Mouse (Mus musculus) hindlimb bud, embryonic 11.5 days (tissue): ENCODE data around the gene Chst11.

Source experiments
- DNase-seq: peaks from one replicate; pipeline ENCODE4 v3.0.0-alpha.2; 2012; ENCODE audit warnings: low read depth, low spot score; ENCODE audit errors: extremely low spot score

The Chst11 gene

DNA sequence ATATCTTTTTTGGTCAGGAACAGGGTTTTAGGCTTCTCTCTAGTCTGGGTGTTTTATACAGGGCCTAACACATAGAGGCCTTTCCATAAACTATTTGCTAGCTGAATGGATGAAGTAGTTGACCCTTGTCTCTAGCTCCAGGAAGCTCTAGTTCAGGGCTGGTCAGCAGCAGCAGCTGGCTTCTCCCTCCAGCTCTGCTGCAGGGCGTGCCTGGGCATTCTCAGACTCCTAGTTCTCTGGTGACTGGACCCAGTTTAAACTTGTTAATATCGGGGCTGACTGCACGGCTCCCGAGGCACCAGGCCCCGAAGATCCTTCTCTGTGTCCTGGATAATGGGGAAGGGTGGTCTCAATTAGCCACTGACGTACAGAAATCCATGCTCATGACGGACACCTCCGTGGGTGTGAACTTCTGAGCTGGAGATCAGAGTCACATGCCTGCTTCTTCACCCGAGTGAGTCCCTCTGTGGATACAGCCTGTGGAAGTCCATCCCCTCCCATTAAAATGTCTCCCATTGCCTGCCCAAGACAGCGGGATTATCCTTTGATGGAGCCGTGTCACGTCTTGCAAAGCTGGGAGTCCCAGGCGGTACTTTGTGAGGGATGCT is 4.2 kb downstream of the Chst11 start:
- DNase-seq = no peak

DNA sequence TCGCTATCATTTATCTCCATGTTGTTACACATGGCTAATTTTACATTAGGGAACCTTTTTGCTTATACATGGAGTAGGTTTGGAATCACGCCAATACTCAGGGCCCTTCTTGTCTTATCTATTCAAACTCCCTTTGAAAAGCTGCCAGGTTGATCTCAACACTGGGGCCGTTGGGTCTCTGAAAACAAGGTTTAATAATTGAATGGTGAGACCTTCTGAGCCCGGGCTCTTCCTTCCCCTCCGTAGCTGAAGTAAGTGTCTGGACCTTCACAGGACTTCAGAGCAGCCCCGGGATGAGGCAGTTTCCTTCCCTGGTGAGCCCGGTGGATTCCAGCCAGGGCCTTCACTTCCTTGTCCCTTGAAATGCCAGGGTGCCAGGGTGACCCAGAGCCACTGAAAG is 5.6 kb downstream of the Chst11 start:
- DNase-seq = no peak

DNA sequence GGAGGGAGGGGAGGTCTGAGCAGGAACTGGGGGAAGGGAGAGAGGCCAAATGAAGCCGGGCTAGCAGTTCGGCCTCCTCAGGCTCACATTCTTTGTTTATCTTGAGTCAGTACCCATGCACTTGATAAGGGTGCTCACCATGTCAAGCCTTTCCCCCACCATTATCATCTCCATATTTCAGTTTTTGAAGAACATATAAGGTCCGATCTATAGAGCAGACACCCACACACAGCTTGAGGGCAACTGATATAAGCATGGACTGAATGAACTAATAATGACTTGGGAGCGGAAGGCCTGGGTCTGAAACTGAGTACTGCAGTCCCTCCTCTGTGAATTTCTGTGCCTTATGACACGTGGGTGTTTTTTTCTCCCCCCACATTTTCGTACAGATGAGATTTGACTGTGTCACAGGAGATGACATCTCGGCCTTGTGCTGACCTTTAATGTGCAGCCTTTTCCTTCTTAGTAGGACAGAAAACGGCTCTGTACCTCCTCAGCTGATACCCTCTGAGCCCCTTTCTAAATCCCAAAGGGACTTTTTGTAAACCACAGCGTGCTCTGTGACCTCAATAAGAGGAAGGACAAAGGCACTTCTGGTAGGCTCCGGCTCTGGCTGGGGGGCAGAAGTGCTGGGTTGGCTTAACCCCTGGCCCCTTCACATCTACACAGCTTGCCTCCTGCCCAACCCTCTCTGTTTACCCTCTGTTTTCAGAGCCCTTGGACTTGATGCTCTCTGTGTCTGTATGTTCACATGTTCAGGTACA is 6.6 kb downstream of the Chst11 start:
- DNase-seq = no peak

DNA sequence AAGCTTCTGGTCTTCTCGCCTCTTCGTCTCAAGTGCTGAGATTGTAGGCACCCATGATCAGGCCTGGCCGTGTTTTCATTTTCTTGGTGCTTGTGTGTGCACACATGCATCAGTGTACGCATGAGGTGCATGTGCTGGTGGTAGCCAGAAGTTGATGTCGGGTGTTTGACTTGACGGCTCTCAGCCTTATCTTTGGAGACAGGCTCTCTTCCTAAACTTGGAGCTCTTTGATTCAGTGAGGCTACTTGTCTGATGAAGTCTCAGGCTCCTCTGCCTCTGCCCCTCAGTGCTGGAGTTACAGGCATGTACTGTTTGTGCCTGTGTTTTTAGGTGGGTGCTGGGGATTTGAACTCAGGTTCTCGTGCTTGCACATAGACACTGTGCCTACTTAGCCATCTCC is 9.0 kb downstream of the Chst11 start:
- DNase-seq = no peak

DNA sequence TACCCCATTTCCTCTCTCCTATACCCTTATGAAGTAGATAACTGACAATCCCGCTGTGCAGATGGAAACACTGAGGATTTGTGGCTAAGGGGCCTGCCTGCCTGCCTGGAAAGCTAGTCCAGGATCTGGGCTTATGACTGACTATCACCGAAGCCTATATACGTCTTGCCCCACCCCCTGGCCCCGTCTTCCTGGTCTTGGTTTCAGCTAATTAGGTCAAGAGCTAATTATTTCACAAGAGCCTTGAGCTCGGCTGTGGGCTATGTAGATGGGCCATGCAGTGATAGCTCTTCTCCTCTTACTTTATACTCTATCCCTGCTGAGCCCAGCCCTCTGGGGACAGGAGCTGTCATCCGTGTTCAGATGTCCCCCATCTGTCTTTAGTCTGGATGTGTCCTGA is 12.2 kb downstream of the Chst11 start:
- no peak for DNase-seq

DNA sequence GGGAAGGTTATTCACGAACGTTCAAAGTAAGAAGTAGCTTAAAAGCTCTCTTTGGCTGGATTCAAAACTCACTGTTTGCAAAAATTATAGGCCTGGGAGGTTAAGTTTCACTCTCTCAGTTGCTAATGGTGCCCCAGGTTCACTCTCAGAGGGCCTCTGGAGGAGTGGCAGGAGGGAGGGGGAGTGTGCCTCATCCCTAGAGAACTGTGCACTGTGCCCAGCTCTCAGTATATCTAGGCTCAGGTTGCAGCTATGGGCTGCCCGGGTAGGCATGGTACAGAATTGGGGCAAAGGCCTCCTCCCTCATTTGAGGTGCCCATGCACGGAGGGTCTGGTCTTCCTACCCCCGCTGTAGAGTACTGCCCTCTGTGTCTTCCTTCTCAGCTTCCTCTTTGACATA is 14.9 kb downstream of the Chst11 start:
- no peak for DNase-seq

DNA sequence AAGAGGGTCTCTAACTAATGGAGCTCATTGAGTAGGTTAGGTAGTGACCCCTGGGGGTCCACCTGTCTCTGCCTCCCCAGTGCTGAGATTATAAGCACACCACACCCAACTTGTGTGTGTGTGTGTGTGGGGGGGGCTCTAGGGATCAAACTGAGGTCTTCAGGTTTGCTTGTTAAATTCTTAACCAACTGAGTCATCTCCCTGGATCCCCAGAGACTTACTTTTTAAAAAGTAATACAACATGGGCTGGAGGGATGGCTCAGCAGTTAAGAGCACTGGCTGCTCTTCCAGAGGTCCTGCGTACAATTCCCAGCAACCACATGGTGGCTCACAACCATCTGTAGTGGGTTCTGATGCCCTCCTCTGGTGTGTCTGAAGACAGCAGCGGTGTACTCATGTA is 15.4 kb downstream of the Chst11 start:
- DNase-seq = no peak

DNA sequence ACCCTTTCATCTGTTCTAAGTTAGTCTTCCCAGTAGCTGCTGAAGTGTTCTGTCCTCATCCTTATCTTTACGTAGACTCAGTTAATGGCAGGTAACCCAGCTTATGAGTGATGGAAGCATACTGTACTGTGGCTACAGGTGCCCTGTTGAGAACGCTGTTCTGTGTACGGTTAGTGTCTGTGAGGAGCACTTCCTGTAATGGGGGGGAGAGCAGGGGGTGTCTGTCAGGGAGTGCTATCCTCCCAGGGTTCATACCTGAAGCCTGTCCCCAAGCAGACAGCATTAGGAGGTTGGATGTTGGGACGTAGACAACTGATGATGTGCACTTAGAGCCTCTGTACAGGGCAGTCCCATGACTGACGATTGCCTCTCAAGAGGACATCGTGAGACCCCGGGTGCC is 18.6 kb downstream of the Chst11 start:
- no peak for DNase-seq

DNA sequence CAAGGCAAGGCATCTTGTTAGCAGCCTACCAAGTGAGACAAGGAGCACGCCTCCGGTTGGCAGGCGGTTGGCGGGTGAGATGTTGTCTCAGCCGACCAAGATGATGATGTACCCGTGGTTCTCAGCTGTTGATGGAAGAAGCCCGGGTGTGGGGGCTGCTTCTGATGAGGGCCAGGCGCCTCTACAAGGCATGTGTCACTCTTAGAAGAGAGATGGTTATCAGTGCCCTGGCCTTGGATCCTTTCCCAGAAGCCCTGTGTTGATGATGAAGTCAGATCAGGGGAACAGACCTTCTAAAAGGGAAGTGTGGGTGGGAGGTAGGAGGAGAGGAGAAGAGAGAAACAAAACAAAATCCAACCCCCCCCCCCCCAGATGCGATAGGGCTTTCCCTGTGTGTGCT is 19.1 kb downstream of the Chst11 start:
- no peak for DNase-seq

DNA sequence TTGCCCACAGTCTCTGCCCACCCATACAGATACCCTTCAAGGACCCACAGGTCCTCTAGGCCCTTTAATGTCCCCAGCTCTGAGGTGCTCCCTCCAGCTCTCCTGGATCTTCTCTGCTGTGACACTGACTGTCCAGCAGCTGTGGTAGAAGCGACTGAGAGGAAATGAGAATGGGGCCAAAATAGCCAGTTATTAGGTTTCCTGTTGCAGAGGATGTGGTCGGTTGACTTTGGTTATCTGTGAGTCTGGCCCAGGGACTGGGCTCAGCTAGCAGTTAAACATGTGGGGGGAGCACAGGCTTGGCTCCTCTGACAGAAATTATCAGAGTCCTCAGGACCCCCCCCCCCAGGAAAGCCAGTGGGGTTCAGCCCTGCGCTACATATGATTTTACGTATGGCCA is 19.7 kb downstream of the Chst11 start:
- DNase-seq = no peak

DNA sequence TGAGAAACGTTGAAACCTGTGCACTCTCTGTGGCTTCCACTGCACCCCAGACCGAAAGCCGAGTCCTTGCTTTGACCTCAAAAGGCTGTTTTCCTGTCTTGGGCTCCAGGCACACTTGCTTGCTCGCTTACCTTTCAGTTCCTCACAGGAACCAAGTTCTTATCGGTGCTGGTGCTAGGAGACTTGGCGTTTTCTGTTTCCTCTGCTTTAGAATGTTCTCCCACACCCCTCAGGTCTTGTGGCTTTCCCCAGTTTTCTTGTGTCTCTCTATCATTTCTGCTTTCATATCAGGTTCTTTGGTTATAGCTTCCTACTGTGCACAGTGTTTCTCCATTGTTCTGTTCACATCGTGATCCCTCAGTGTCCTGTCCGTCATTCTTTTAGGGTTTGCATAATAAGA is 21.0 kb downstream of the Chst11 start:
- no peak for DNase-seq

DNA sequence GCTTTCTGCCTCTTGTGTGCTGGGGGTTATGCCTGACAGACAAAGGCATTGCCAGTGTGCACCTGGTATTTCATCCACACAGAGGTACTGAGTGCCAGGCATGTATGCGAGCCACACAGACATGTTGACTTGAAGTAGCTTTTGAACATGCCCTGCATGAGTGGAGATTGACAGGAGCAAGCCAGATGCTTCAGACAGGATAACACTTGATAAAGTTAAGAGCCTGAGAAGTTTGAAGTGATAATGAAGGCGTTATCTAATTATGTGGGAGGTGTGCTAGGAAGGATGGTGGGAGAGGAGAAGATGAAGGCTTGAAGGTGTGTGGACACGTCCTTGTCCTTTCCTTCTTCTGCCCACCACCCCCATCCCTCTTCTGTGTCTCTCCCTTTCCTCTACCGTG is 28.7 kb downstream of the Chst11 start:
- DNase-seq = no peak

DNA sequence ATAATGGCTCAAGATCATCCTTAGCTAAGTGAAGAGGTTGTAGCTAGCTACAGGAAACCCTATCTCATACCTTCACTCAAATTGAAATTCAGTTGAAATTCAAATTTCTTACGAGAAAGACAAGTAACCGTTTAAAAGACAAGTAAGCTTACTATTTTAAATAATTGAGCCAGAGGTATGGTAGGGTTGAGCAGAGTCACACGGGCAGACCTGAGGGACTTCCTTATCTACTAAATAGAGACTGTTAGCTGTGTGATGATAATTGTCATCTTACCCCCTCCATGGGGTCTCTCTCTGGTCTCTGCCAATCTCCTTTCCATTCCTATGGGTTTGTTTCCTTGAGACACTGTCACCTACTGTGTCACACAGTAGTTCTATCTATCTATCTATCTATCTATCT is 30.6 kb downstream of the Chst11 start:
- no peak for DNase-seq

DNA sequence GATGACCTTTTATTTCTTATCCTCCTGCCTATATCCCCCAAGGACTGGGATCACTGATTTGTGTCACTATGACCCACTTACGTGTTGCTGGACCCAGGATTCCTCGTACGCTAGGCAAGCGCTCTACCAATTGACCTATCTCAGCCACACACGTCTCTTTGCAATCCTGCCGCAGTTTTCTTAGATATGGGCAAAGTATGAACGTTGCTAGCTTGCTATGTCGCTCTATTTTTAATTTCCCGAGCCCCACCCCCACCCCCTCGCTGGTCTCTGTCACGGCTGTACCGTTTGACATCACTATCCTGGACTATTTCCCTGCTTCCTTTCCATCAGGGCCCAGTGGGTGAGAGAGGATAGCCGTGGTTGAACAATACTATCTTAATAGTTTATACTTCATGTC is 31.5 kb downstream of the Chst11 start:
- DNase-seq = no peak

DNA sequence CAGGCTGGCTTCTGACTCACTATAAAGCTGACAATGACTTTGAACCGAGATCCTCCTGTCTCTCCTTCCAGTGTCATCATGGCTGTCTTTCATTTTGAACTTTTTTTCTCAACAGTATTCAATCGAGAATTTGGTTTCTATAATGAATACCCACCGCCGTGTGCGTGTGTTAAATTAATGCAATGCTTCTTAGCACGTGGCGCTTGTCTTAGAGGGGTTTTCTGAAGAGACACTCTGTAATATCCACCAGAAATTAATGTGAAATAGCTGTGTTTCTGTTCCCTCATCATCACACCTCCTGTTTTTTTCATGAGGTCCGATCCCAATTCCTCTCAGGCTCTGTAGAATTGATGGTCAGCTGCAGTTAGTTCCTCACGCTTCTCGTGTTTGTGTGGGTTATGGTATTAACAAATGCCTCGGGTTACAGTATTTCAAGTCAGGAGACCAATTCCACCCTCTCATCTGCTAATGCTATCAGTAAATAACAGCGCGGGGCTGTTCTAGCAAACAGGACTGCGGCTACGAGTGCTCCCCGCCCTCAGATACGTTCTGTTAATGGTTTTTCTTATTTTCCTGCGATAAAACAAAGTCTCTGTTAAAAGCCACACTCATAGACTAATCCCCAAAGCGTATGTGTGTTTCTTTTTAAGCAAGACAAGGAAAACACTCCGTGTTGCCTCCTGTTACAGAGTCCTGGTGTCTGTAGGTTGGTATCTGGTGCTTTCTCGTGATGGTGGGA is 32.6 kb downstream of the Chst11 start:
- no peak for DNase-seq

DNA sequence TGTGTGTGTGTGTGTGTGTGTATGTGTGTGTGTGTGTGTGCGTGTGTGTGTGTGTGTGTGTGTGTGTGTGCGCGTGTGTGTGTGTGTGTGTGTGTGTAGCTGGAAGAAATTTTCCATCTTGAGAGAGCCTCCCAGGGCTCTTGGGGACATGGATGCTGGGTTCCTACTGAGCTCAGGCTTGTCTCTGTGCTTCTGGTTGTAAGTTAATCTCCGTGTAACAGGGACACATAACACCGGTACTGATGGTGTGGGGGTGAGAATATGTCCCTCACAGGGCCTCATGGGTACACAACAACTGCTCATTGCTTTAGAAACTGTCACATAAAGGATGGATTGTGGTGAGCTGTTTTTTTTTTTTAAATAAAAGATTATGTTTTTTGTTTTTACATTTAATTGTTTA is 33.2 kb downstream of the Chst11 start:
- DNase-seq = no peak

DNA sequence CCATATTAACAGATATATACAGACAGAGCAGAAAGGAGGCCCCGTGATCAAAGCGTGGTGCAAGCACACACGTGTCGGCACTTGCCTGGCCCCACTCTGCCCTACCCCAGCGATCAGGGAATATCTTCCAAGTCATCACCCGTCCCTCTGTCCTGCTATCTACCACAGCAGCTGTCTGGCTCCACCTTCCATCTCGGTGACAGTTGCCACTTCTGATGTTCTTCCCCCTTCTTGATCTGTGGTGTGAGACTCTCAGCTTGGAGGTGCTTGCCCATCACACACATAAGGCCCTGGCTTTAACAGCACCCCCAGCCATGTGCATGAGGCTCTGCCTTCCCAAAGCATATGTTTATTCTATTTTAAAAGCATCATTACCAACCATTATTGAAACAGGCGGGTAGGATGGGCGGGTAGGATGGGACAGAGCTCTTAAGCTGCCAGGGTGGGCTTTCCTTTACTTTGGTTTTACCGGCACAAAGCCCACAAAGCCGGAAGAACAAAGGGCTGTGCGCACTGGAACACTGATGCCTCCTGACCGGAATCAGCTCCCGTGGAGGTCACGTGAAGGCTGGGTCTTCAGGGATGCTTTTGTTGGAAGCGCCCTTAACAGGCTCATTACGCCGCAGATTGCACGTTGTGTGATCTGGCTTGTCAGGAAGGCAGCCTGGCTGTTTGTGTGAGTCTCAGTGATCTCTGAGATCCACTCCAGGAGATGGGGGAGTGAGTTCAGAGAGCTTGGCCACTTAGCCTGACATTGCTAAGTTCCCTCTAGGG is 34.4 kb downstream of the Chst11 start:
- DNase-seq = no peak

DNA sequence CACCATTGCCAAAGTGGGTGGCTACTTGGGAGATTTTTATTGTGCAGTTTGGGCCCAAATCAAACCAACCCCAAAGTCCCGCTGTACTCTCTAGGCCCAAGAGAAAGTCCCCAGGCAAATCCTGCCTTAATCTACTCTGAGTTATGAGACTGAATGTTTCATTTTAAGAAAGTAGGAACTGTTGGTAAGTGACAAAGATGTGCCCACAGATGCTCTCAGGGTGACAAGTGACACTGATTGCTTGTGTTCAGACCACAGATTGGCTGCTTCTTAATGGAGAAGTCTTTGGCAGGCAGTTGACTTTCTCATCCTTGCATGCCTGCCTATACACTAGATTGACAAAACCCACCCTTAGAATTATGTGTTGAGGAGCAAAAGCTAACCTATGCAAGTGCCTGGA is 37.3 kb downstream of the Chst11 start:
- no peak for DNase-seq

DNA sequence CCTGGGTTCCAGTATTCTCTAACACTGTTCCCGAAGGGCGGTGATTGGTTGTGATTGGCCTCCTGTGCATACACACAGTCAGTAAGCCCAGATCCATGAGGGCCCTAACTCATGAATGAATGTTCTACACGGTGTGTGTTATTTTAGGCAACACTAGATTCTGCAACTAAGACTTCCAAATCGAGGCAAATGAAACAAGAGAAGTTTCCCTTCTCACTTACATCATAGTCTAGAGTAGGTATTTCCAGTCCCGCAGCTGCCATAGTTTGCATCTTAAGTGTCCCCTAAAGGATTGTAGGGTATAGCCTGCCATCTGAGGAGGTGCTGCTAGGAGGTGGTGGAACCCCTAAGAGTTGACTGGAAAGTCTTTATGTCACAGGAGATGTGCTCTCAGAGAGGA is 40.9 kb downstream of the Chst11 start:
- no peak for DNase-seq

DNA sequence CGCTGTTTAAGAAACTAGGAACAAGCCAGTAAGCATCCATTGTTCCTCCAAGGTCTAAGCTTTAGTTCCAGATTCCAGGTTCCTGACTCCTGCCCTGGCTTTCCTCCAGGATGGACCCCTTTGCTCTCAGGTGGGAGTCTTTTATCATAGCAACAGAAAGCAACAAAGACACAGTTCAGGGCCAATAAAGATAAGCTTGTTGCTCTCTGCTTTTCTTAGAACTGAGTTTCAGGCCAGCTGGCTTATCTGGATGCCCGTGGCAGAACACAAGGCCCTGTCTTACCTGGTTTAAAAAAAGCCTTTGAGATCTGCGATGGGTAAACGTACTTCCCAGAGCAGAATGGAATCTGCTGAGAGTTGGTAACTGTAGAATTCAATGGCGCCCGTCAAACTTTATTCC is 42.4 kb downstream of the Chst11 start:
- no peak for DNase-seq

DNA sequence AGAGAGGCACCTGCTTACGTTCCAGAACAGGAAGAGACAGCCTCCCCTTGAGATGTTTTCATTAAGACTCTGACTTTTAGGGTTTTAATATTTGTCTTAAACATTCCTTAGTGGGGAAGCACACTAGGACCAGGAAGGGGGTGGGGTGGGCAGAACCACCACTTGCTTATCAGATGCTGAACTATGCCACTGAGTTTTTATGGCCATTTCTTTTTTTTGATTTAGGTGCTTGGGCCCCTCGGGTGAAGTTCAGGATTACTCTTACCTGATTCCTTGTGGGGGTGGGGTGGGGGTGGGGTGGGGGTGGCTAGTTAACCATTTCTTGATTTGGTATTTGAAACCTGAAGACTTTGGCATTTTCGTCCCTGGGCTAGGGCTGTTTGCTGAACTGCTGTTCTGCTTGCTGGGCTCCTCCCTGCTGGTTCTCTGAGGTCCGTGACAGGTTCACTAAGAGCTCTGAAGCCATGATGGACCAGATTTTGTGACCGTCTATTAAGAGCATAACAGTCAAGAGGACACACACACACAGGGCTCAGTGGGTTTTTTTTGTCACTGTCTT is 44.9 kb downstream of the Chst11 start:
- DNase-seq = no peak
